Mouse (Mus musculus): Measurements from ENCODE around the gene Dcun1d3. TPM values are rescaled to one million over a fixed set of nuclear protein-coding genes. Genes with fewer than 3 reads are reported as not detected.

Gene Dcun1d3
- polyA plus RNA-seq (2014; fragmentation: Illumina TruSeq; extraction: RNeasy Lipid Tissue Mini Kit (QIAGEN cat#74804); ENCODE audit: low read depth, low replicate concordance): 19.7 TPM

GRCm38 (mm10) chr7:119895639-119896512 lies at the start of gene Dcun1d3, which contains the start of gene Lyrm1:
Gene Dcun1d3, minus strand, starts transcription at chr7:119896298.
Gene Lyrm1, plus strand, starts transcription at chr7:119895861.

Other genes with a start within 250 kb of the Dcun1d3 start
- not detected for gene Acsm4, start 206.3 kb downstream of the Dcun1d3 start, polyA plus RNA-seq (2014; fragmentation: Illumina TruSeq; extraction: RNeasy Lipid Tissue Mini Kit (QIAGEN cat#74804); ENCODE audit: low read depth, low replicate concordance)
- 37.5 TPM for gene Thumpd1, start 175.5 kb downstream of the Dcun1d3 start, polyA plus RNA-seq (2014; fragmentation: Illumina TruSeq; extraction: RNeasy Lipid Tissue Mini Kit (QIAGEN cat#74804); ENCODE audit: low read depth, low replicate concordance)
- gene Acsm3, start 135.4 kb downstream of the Dcun1d3 start, polyA plus RNA-seq (2014; fragmentation: Illumina TruSeq; extraction: RNeasy Lipid Tissue Mini Kit (QIAGEN cat#74804); ENCODE audit: low read depth, low replicate concordance): 15.0 TPM
- gene Rexo5, start 102.3 kb downstream of the Dcun1d3 start, polyA plus RNA-seq (2014; fragmentation: Illumina TruSeq; extraction: RNeasy Lipid Tissue Mini Kit (QIAGEN cat#74804); ENCODE audit: low read depth, low replicate concordance): 18.6 TPM
- gene Eri2, start 102.2 kb downstream of the Dcun1d3 start, polyA plus RNA-seq (2014; fragmentation: Illumina TruSeq; extraction: RNeasy Lipid Tissue Mini Kit (QIAGEN cat#74804); ENCODE audit: low read depth, low replicate concordance): 7.3 TPM
- 9.0 TPM for gene Lyrm1, start 437 bp downstream of the Dcun1d3 start, polyA plus RNA-seq (2014; fragmentation: Illumina TruSeq; extraction: RNeasy Lipid Tissue Mini Kit (QIAGEN cat#74804); ENCODE audit: low read depth, low replicate concordance)
- 2.8 TPM for gene Dnah3, start 199.0 kb upstream of the Dcun1d3 start, polyA plus RNA-seq (2014; fragmentation: Illumina TruSeq; extraction: RNeasy Lipid Tissue Mini Kit (QIAGEN cat#74804); ENCODE audit: low read depth, low replicate concordance)
- 76.1 TPM for gene Tmem159, start 206.1 kb upstream of the Dcun1d3 start, polyA plus RNA-seq (2014; fragmentation: Illumina TruSeq; extraction: RNeasy Lipid Tissue Mini Kit (QIAGEN cat#74804); ENCODE audit: low read depth, low replicate concordance)
- not detected for gene Zp2, start 249.0 kb upstream of the Dcun1d3 start, polyA plus RNA-seq (2014; fragmentation: Illumina TruSeq; extraction: RNeasy Lipid Tissue Mini Kit (QIAGEN cat#74804); ENCODE audit: low read depth, low replicate concordance)

All from adipose tissue, adult 10 weeks (tissue).